Mouse (Mus musculus) CD4-positive, CD25-positive, alpha-beta regulatory T cell (primary cell): ENCODE measurements around the gene Olfr1036. TPM values are rescaled to one million over a fixed set of nuclear protein-coding genes. Genes with fewer than 3 reads are reported as not detected.

ENCODE experiments used
- polyA plus RNA-seq: library from polyadenylated mRNA; unstranded; fragments of 100-300 nt; shearing (Covaris generic); gene quantifications from one replicate; pipeline ENCODE4 v1.2.1, GENCODE M21; 2017

The Olfr1036 gene
- not detected for polyA plus RNA-seq

GRCm38 (mm10) chr2:86073692-86074091 lies at the start of gene Olfr1036:
TSS of gene Olfr1036 (plus strand) at chr2:86073992.

DNA sequence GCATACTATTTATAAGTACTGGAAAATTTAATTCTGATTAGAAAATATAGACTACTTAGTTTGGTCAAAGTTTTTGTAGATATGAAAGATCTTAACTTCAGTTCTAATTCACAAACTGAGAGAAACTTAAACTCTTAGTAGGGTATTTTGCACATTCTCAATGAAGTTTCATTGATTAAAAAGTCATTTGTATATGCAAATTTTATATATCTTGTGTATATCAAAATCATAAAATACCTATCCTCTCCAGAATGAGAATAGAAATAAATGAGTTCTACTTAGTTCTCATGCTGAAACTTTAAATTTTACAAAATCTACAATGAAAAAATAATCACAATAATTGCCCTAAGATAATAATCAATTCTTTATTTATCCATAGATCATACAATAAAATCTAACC lies 28.2 kb upstream of the Olfr1036 start, which contains the start of gene Olfr1034:
Gene Olfr1034, plus strand, starts transcription at position 301 of the 400 bp plus-strand sequence.

GRCm38 (mm10) chr2:86087285-86087684 lies 13.5 kb downstream of the Olfr1036 start, which contains the start of gene Olfr1037:
TSS of gene Olfr1037 (minus strand) at chr2:86087385.

Other genes starting within 250 kb of the Olfr1036 start
- gene Olfr1019, start 228.5 kb upstream of the Olfr1036 start, polyA plus RNA-seq = not detected
- gene Olfr1020, start 227.0 kb upstream of the Olfr1036 start, polyA plus RNA-seq = not detected
- gene Olfr1022, start 205.4 kb upstream of the Olfr1036 start, polyA plus RNA-seq = not detected
- gene Olfr1023, start 188.4 kb upstream of the Olfr1036 start, polyA plus RNA-seq = not detected
- not detected for gene Olfr1024, start 168.9 kb upstream of the Olfr1036 start, polyA plus RNA-seq
- not detected for gene Olfr1025-ps1, start 158.8 kb upstream of the Olfr1036 start, polyA plus RNA-seq
- gene Olfr1026, start 152.4 kb upstream of the Olfr1036 start, polyA plus RNA-seq = not detected
- not detected for gene Olfr1028, start 123.6 kb upstream of the Olfr1036 start, polyA plus RNA-seq
- 0.10 TPM for gene Olfr1029, start 100.1 kb upstream of the Olfr1036 start, polyA plus RNA-seq
- 0.04 TPM for gene Olfr1030, start 94.7 kb upstream of the Olfr1036 start, polyA plus RNA-seq
- not detected for gene Olfr1031, start 83.7 kb upstream of the Olfr1036 start, polyA plus RNA-seq
- not detected for gene Olfr1032, start 68.5 kb upstream of the Olfr1036 start, polyA plus RNA-seq
- gene Olfr1033, start 53.4 kb upstream of the Olfr1036 start, polyA plus RNA-seq = 3.2 TPM
- not detected for gene Olfr1034, start 28.1 kb upstream of the Olfr1036 start, polyA plus RNA-seq
- not detected for gene Olfr1037, start 13.4 kb downstream of the Olfr1036 start, polyA plus RNA-seq
- gene Olfr1039, start 61.9 kb downstream of the Olfr1036 start, polyA plus RNA-seq = not detected
- gene Olfr1040, start 72.7 kb downstream of the Olfr1036 start, polyA plus RNA-seq = not detected
- 0.05 TPM for gene Olfr1042, start 87.8 kb downstream of the Olfr1036 start, polyA plus RNA-seq
- gene Olfr1043, start 93.5 kb downstream of the Olfr1036 start, polyA plus RNA-seq = 0.11 TPM
- not detected for gene Olfr1044, start 103.8 kb downstream of the Olfr1036 start, polyA plus RNA-seq
- gene Olfr52, start 111.7 kb downstream of the Olfr1036 start, polyA plus RNA-seq = not detected
- not detected for gene Olfr1045, start 129.0 kb downstream of the Olfr1036 start, polyA plus RNA-seq
- 0.06 TPM for gene Olfr1046, start 145.3 kb downstream of the Olfr1036 start, polyA plus RNA-seq
- gene Olfr1047, start 157.4 kb downstream of the Olfr1036 start, polyA plus RNA-seq = not detected
- gene Olfr1048, start 166.3 kb downstream of the Olfr1036 start, polyA plus RNA-seq = not detected
- gene Olfr1049, start 184.3 kb downstream of the Olfr1036 start, polyA plus RNA-seq = 0.12 TPM
- not detected for gene Olfr1051, start 205.1 kb downstream of the Olfr1036 start, polyA plus RNA-seq
- not detected for gene Olfr1052, start 218.5 kb downstream of the Olfr1036 start, polyA plus RNA-seq
- not detected for gene Olfr1053, start 241.3 kb downstream of the Olfr1036 start, polyA plus RNA-seq